ENCODE assay signal across 9 mouse cellular contexts in the genomic region with DNA sequence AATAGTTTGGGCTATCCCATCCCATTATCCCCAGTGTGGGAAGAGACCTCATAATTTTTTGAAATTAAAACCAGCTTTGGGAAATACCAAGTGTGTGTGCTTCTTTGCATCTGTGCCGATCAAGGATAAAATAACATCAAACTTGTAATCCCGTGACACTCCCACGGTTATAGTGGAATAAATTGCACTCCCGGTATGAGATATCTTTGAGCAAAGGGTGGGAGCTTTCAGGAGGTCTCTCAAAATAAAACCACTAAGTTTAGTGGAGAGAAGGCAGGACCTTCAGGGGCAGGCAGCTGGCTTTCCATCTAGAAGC. TPM values are rescaled to one million over a fixed set of nuclear protein-coding genes. Genes with fewer than 3 reads are reported as not detected.
DNase-seq lines count a peak whose midpoint lies in the region; ATAC-seq and TF ChIP-seq lines count a peak whose summit lies in the region.
"Had no signal": no experiment of that assay in that cellular context is flagged by ENCODE, and none has a peak within 500 bp of the region (broad histone marks: within the 10 kb centered on the region; RNA-seq: fewer than 3 reads in every experiment).

No protein-coding gene starts in this region.

- H3K9me3 ChIP-seq in heart, embryonic 16.5 days (replicated peaks; ENCODE audit: control insufficient read depth, low read length) = no peaks in the 10 kb centered on the region
- no peaks in the 10 kb centered on the region for H3K9me3 ChIP-seq in MEL (replicated peaks; ENCODE audit: insufficient read depth, low read length)
- no peaks in the 10 kb centered on the region for H3K9me3 ChIP-seq in hindbrain, embryonic 10.5 days

- whole genome bisulfite sequencing in heart, embryonic 16.5 days = 15% methylated on average over 4 of the region's 4 CpGs
- 47% methylated on average over 4 of the region's 4 CpGs for WGBS in hindbrain, embryonic 10.5 days
- 24% methylated on average over 4 of the region's 4 CpGs for WGBS in macrophage (ENCODE audit: missing documents)

- peaks cover 12% of the 10 kb centered on the region for H3K36me3 ChIP-seq in heart, embryonic 16.5 days (ENCODE audit: control insufficient read depth, insufficient read depth)
- H3K36me3 ChIP-seq in MEL (ENCODE audit: control insufficient read depth in 1 of 2, insufficient read depth in 2 of 2, low read length in 2 of 2) = peaks cover 0 to 25% of the 10 kb centered on the region in 2 experiments; a peak in 2 of 4 replicates
- H3K36me3 ChIP-seq in hindbrain, embryonic 10.5 days = peaks cover 8% of the 10 kb centered on the region
- peaks cover 7% of the 10 kb centered on the region; the same call in 1 of the 2 replicates for H3K36me3 ChIP-seq in macrophage (ENCODE audit: inconsistent target)

- peaks cover 49% of the 10 kb centered on the region for H3K4me1 ChIP-seq in heart, embryonic 16.5 days (ENCODE audit: control insufficient read depth, insufficient read depth, low read length)
- peaks cover 12 to 26% of the 10 kb centered on the region in 2 experiments for H3K4me1 ChIP-seq in MEL (ENCODE audit: control insufficient read depth in 1 of 2, insufficient read depth in 2 of 2, low read length in 2 of 2)
- peaks cover 45% of the 10 kb centered on the region for H3K4me1 ChIP-seq in hindbrain, embryonic 10.5 days (replicated peaks)

- peaks cover 11% of the 10 kb centered on the region for H3K79me2 ChIP-seq in MEL (ENCODE audit: control insufficient read depth, insufficient read depth, low read length, poor library complexity)
- peaks cover 37% of the 10 kb centered on the region for H3K79me2 ChIP-seq in macrophage (ENCODE audit: inconsistent target)

- TF ChIP-seq CTCF in MEL (IDR thresholded peaks at IDR 0.05 in 2 of 3, conservative IDR thresholded peaks at IDR 0.05 in 1 of 3; ENCODE audit: control insufficient read depth in 1 of 3, insufficient read depth in 1 of 3, low read depth in 2 of 3, low read length in 3 of 3, poor library complexity in 1 of 3, severe bottlenecking in 1 of 3) = no peak

- TF ChIP-seq POLR2A in MEL (IDR thresholded peaks at IDR 0.05; ENCODE audit: control insufficient read depth in 1 of 2, insufficient read depth in 1 of 2, low read depth in 1 of 2, low read length in 2 of 2, poor library complexity in 1 of 2) = no peak

- H3K27me3 ChIP-seq in heart, embryonic 16.5 days (ENCODE audit: control insufficient read depth, insufficient read depth, low read length) = no peaks in the 10 kb centered on the region
- no peaks in the 10 kb centered on the region for H3K27me3 ChIP-seq in MEL (ENCODE audit: control insufficient read depth in 1 of 2, insufficient read depth in 2 of 2, low read length in 2 of 2)
- H3K27me3 ChIP-seq in hindbrain, embryonic 10.5 days (ENCODE audit: insufficient read depth, poor library complexity, severe bottlenecking) = peaks cover 23% of the 10 kb centered on the region

- TF ChIP-seq EP300 in MEL (IDR thresholded peaks at IDR 0.05; ENCODE audit: low read depth in 1 of 2, low read length in 2 of 2) = no peak

- H3K4me2 ChIP-seq in heart, embryonic 16.5 days (ENCODE audit: low read depth, low read length) = peak overlapping the region; percentile 70

- peak overlapping the region; percentile 80 for H3K9ac ChIP-seq in heart, embryonic 16.5 days (ENCODE audit: low read length)
- peak overlapping the region; percentile 80 for H3K9ac ChIP-seq in MEL (ENCODE audit: control insufficient read depth, low read depth, low read length, poor library complexity, severe bottlenecking)

- H3K4me3 ChIP-seq in heart, embryonic 16.5 days (ENCODE audit: low read length) = peak overlapping the region; percentile 52
- H3K4me3 ChIP-seq in MEL (ENCODE audit: control insufficient read depth in 1 of 2, insufficient read depth in 1 of 2, low read depth in 2 of 2, low read length in 2 of 2) (peak overlapping the region; percentile 57 to 63), macrophage (ENCODE audit: inconsistent target) (peak overlapping the region; percentile 14; the same call in 1 of the 2 replicates)
- H3K4me3 ChIP-seq in hindbrain, embryonic 10.5 days = peak overlapping the region; percentile 57

- ATAC-seq in heart, embryonic 16.5 days (replicated peaks; ENCODE audit: extremely low read depth, insufficient read depth, low FRiP score) = no peak
- ATAC-seq in cerebellum, adult (ENCODE audit: insufficient number of reproducible peaks, low FRiP score, low TSS enrichment) = no peak

- DNase-seq in heart, postnatal 25 days (ENCODE audit: low spot score) = no peak
- no peak for DNase-seq in MEL (ENCODE audit: low read depth, low spot score)
- no peak for DNase-seq in hindbrain, embryonic 10.5 days (ENCODE audit: low spot score)
- DNase-seq in ovary, postnatal 10 days (ENCODE audit: low spot score) = no peak
- no peak for DNase-seq in cerebellum, adult 11 months

- no peak for TF ChIP-seq RAD21 in MEL (IDR thresholded peaks at IDR 0.05; ENCODE audit: low read depth, low read length)

- peak overlapping the region; percentile 98 for H3K27ac ChIP-seq in heart, embryonic 16.5 days (ENCODE audit: low read length)
- H3K27ac ChIP-seq in MEL (ENCODE audit: control insufficient read depth, low read depth, low read length) (peak overlapping the region; percentile 73), macrophage (peak overlapping the region; percentile 79)
- peak overlapping the region; percentile 93 for H3K27ac ChIP-seq in hindbrain, embryonic 10.5 days

- intact Hi-C loops in heart, postnatal 25 days (cut with DNase I) = loop anchor here (2.0 kb wide), 1 partner anchor 17 kb away; no protein-coding TSS in a partner anchor

RNA-seq across cellular contexts. Expression of a gene that starts 3.5 kb away (rescaled TPM):
- 36.4 and 44.0 TPM in 2 replicates for polyA plus RNA-seq in heart, embryonic 16.5 days (2015; fragmentation: Nextera tagmentation; extraction: Ambion mirVana)
- 10 to 100 TPM in 1 of 2 experiments, 1 to 10 TPM in 1; 7.9 to 13.0 TPM for total RNA-seq in heart, postnatal 25 days (2021)
- 9.9 and 12.4 TPM in 2 replicates for total RNA-seq in MEL (2012; rRNA removed)
- polyA plus RNA-seq in MEL (2012; ENCODE audit: insufficient read depth in 1 of 2, insufficient read length in 2 of 2, low read depth in 1 of 2, low replicate concordance in 2 of 2, missing spikeins in 1 of 2) (10 to 100 TPM in 1 of 2 experiments, not detected in 1; 10.6 TPM), macrophage (2018) (16.5 to 37.7 TPM (median 28.9 TPM) in 3 replicates)
- polyA plus RNA-seq in hindbrain, embryonic 10.5 days (2016; fragmentation: Nextera tagmentation; extraction: Ambion mirVana) = 21.5 and 23.6 TPM in 2 replicates
- 10 to 100 TPM in 25 of 26 experiments, 1 to 10 TPM in 1; 7.6 to 29.7 (median 19.0) TPM for total RNA-seq in macrophage (2018; cell fraction: chromatin; rRNA removed)
- total RNA-seq in macrophage (2018; cell fraction: cytosol; rRNA removed) = 10 to 100 TPM; 30.9 to 68.3 (median 41.2) TPM
- total RNA-seq in macrophage (2018; cell fraction: nucleus; rRNA removed) = 10 to 100 TPM; 18.1 to 55.2 (median 28.5) TPM

RNA-seq across cellular contexts. Expression of a gene that starts 8.9 kb away (rescaled TPM):
- 1.7 and 2.7 TPM in 2 replicates for polyA plus RNA-seq in heart, embryonic 16.5 days (2015; fragmentation: Nextera tagmentation; extraction: Ambion mirVana)
- 1 to 10 TPM; 1.2 to 1.6 TPM for total RNA-seq in heart, postnatal 25 days (2021)
- 0.39 TPM in 2 replicates for total RNA-seq in MEL (2012; rRNA removed)
- polyA plus RNA-seq in MEL (2012; ENCODE audit: insufficient read depth in 1 of 2, insufficient read length in 2 of 2, low read depth in 1 of 2, low replicate concordance in 2 of 2, missing spikeins in 1 of 2) = 1 to 10 TPM in 1 of 2 experiments, not detected in 1; 1.4 TPM
- 2.5 and 3.4 TPM in 2 replicates for polyA plus RNA-seq in hindbrain, embryonic 10.5 days (2016; fragmentation: Nextera tagmentation; extraction: Ambion mirVana)
- 1 to 10 TPM in 3 of 26 experiments, under 1 TPM in 18, not detected in 5; 0.20 to 1.3 (median 0.63) TPM for total RNA-seq in macrophage (2018; cell fraction: chromatin; rRNA removed)
- total RNA-seq in macrophage (2018; cell fraction: cytosol; rRNA removed) = under 1 TPM; 0.05 to 0.37 (median 0.17) TPM
- 1 to 10 TPM in 3 of 26 experiments, under 1 TPM in 21, not detected in 2; 0.15 to 1.1 (median 0.53) TPM for total RNA-seq in macrophage (2018; cell fraction: nucleus; rRNA removed)
- polyA plus RNA-seq in macrophage (2018) = 0.20 to 0.30 TPM (median 0.22 TPM) in 3 replicates

RNA-seq across cellular contexts. Expression of a gene that starts 16.6 kb away (rescaled TPM):
- 22.1 and 23.4 TPM in 2 replicates for polyA plus RNA-seq in heart, embryonic 16.5 days (2015; fragmentation: Nextera tagmentation; extraction: Ambion mirVana)
- total RNA-seq in heart, postnatal 25 days (2021) = 1 to 10 TPM; 6.4 to 8.0 TPM
- total RNA-seq in MEL (2012; rRNA removed) = 2.0 and 2.4 TPM in 2 replicates
- polyA plus RNA-seq in MEL (2012; ENCODE audit: insufficient read depth in 1 of 2, insufficient read length in 2 of 2, low read depth in 1 of 2, low replicate concordance in 2 of 2, missing spikeins in 1 of 2) (1 to 10 TPM in 1 of 2 experiments, not detected in 1; 6.7 TPM), macrophage (2018) (9.9 to 24.4 TPM (median 12.1 TPM) in 3 replicates)
- polyA plus RNA-seq in hindbrain, embryonic 10.5 days (2016; fragmentation: Nextera tagmentation; extraction: Ambion mirVana) = 23.0 and 24.2 TPM in 2 replicates
- 10 to 100 TPM in 5 of 26 experiments, 1 to 10 TPM in 16, under 1 TPM in 2, not detected in 3; 0.73 to 15.2 (median 5.4) TPM for total RNA-seq in macrophage (2018; cell fraction: chromatin; rRNA removed)
- total RNA-seq in macrophage (2018; cell fraction: cytosol; rRNA removed) = 10 to 100 TPM in 20 of 26 experiments, 1 to 10 TPM in 6; 1.5 to 25.1 (median 15.3) TPM
- 10 to 100 TPM in 12 of 26 experiments, 1 to 10 TPM in 14; 1.6 to 37.4 (median 9.6) TPM for total RNA-seq in macrophage (2018; cell fraction: nucleus; rRNA removed)

RNA-seq across cellular contexts. Expression of a gene that starts 32.9 kb away (rescaled TPM):
- polyA plus RNA-seq in heart, embryonic 16.5 days (2015; fragmentation: Nextera tagmentation; extraction: Ambion mirVana) = 0.25 and 0.38 TPM in 2 replicates
- under 1 TPM; 0.13 to 0.17 TPM for total RNA-seq in heart, postnatal 25 days (2021)
- total RNA-seq in MEL (2012; rRNA removed) = not detected in 2 replicates
- polyA plus RNA-seq in MEL (2012; ENCODE audit: insufficient read depth in 1 of 2, insufficient read length in 2 of 2, low read depth in 1 of 2, low replicate concordance in 2 of 2, missing spikeins in 1 of 2) = under 1 TPM in 1 of 2 experiments, not detected in 1; 0.26 TPM
- 0.57 and 0.94 TPM in 2 replicates for polyA plus RNA-seq in hindbrain, embryonic 10.5 days (2016; fragmentation: Nextera tagmentation; extraction: Ambion mirVana)
- total RNA-seq in macrophage (2018; cell fraction: chromatin; rRNA removed) = under 1 TPM in 14 of 26 experiments, not detected in 12; 0.25 to 0.86 (median 0.51) TPM
- total RNA-seq in macrophage (2018; cell fraction: cytosol; rRNA removed) = not detected
- under 1 TPM in 5 of 26 experiments, not detected in 21; 0.17 to 0.41 (median 0.30) TPM for total RNA-seq in macrophage (2018; cell fraction: nucleus; rRNA removed)
- polyA plus RNA-seq in macrophage (2018) = 0.04 TPM in 1 of 3 replicates, not detected in the others
- total RNA-seq: left cerebral cortex, postnatal 14 days had no signal

RNA-seq across cellular contexts. Expression of a gene that starts 42.4 kb away (rescaled TPM):
- polyA plus RNA-seq in heart, embryonic 16.5 days (2015; fragmentation: Nextera tagmentation; extraction: Ambion mirVana) = 48.3 and 52.3 TPM in 2 replicates
- total RNA-seq in heart, postnatal 25 days (2021) = 10 to 100 TPM; 30.1 to 30.5 TPM
- total RNA-seq in MEL (2012; rRNA removed) = 183 and 245 TPM in 2 replicates
- 100 to 1,000 TPM in 1 of 2 experiments, not detected in 1; 210 TPM for polyA plus RNA-seq in MEL (2012; ENCODE audit: insufficient read depth in 1 of 2, insufficient read length in 2 of 2, low read depth in 1 of 2, low replicate concordance in 2 of 2, missing spikeins in 1 of 2)
- polyA plus RNA-seq in hindbrain, embryonic 10.5 days (2016; fragmentation: Nextera tagmentation; extraction: Ambion mirVana) = 40.6 and 41.8 TPM in 2 replicates
- total RNA-seq in macrophage (2018; cell fraction: chromatin; rRNA removed) = 100 to 1,000 TPM in 15 of 26 experiments, 10 to 100 TPM in 11; 19.9 to 251 (median 118) TPM
- 100 to 1,000 TPM; 176 to 279 (median 229) TPM for total RNA-seq in macrophage (2018; cell fraction: cytosol; rRNA removed)
- 100 to 1,000 TPM in 13 of 26 experiments, 10 to 100 TPM in 13; 45.0 to 228 (median 101) TPM for total RNA-seq in macrophage (2018; cell fraction: nucleus; rRNA removed)
- polyA plus RNA-seq in macrophage (2018) = 251 to 318 TPM (median 262 TPM) in 3 replicates
